Mouse (Mus musculus): ENCODE measurements around the gene Gja4. TPM values are rescaled to one million over a fixed set of nuclear protein-coding genes. Genes with fewer than 3 reads are reported as not detected.
A peak's percentile ranks its signal among the peaks of the same experiment; 100 is the strongest.

Gja4 gene
- total and polyA plus RNA-seq, 2 experiments from 2014 or later = 20.5 to 20.8 TPM

- Histone ChIP-seq H3K36me3 (ENCODE audit: insufficient read depth, low read length) (no peaks in the 10 kb centered on the region), H3K4me1 (ENCODE audit: insufficient read depth, low read length) (no peaks in the 10 kb centered on the region), H3K9me3 (ENCODE audit: low read length) (no peaks in the 10 kb centered on the region), H3K4me3 (ENCODE audit: low read length) (no peak overlapping the region), H3K9ac (replicated peaks; ENCODE audit: low read length) (no peak overlapping the region), H3K4me2 (ENCODE audit: low read depth, low read length) (no peak overlapping the region), H3K27me3 (ENCODE audit: insufficient read depth, low read length) (0 out of 2 replicates have a peak, but pooled peaks cover 5% of the 10 kb centered on the region), H3K27ac (no peak overlapping the region)
- ATAC-seq = no peak
- TF ChIP-seq CTCF (IDR thresholded peaks at IDR 0.05; ENCODE audit: low read depth) = no peak
- no peak for DNase-seq (ENCODE audit: low spot score)
- 90% methylated on average over 5 of the region's 5 CpGs for WGBS
These were observed 11.4 kb upstream of the Gja4 start for GRCm38 (mm10) chr4:127325276-127325675.

GRCm38 (mm10) chr4:127324759-127325158 lies 10.9 kb upstream of the Gja4 start:
- TF ChIP-seq CTCF (IDR thresholded peaks at IDR 0.05; ENCODE audit: low read depth) = peak; percentile 98
- Histone ChIP-seq H3K9ac (replicated peaks; ENCODE audit: low read length) (no peak overlapping the region), H3K9me3 (ENCODE audit: low read length) (no peaks in the 10 kb centered on the region), H3K36me3 (ENCODE audit: insufficient read depth, low read length) (no peaks in the 10 kb centered on the region), H3K4me2 (ENCODE audit: low read depth, low read length) (no peak overlapping the region), H3K27ac (no peak overlapping the region), H3K4me3 (ENCODE audit: low read length) (no peak overlapping the region), H3K27me3 (ENCODE audit: insufficient read depth, low read length) (no peaks in the 10 kb centered on the region), H3K4me1 (ENCODE audit: insufficient read depth, low read length) (no peaks in the 10 kb centered on the region)
- ATAC-seq (peak; percentile 85), DNase-seq (ENCODE audit: low spot score) (peak; percentile 96)
- 10% methylated on average over 6 of the region's 6 CpGs for whole genome bisulfite sequencing

- Histone ChIP-seq H3K27ac (no peak overlapping the region), H3K9ac (replicated peaks; ENCODE audit: low read length) (no peak overlapping the region), H3K4me2 (ENCODE audit: low read depth, low read length) (no peak overlapping the region), H3K27me3 (ENCODE audit: insufficient read depth, low read length) (no peaks in the 10 kb centered on the region), H3K9me3 (ENCODE audit: low read length) (no peaks in the 10 kb centered on the region), H3K4me1 (ENCODE audit: insufficient read depth, low read length) (no peaks in the 10 kb centered on the region), H3K4me3 (ENCODE audit: low read length) (no peak overlapping the region), H3K36me3 (ENCODE audit: insufficient read depth, low read length) (no peaks in the 10 kb centered on the region)
- DNase-seq (ENCODE audit: low spot score) (no peak), ATAC-seq (no peak)
- TF ChIP-seq CTCF (IDR thresholded peaks at IDR 0.05; ENCODE audit: low read depth) = no peak
- WGBS = 75% methylated on average over 10 of the region's 10 CpGs
These were observed 10.5 kb upstream of the Gja4 start for GRCm38 (mm10) chr4:127324296-127324695.

- Histone ChIP-seq H3K9ac (replicated peaks; ENCODE audit: low read length) (no peak overlapping the region), H3K27me3 (ENCODE audit: insufficient read depth, low read length) (no peaks in the 10 kb centered on the region), H3K27ac (no peak overlapping the region), H3K36me3 (ENCODE audit: insufficient read depth, low read length) (no peaks in the 10 kb centered on the region), H3K4me1 (ENCODE audit: insufficient read depth, low read length) (no peaks in the 10 kb centered on the region), H3K4me2 (ENCODE audit: low read depth, low read length) (no peak overlapping the region), H3K9me3 (ENCODE audit: low read length) (no peaks in the 10 kb centered on the region), H3K4me3 (ENCODE audit: low read length) (no peak overlapping the region)
- 93% methylated on average over 3 of the region's 3 CpGs for WGBS
- DNase-seq (ENCODE audit: low spot score) (no peak), ATAC-seq (no peak)
- no peak for TF ChIP-seq CTCF (IDR thresholded peaks at IDR 0.05; ENCODE audit: low read depth)
These were observed 9.8 kb upstream of the Gja4 start for GRCm38 (mm10) chr4:127323651-127324050.

- H3K36me3 ChIP-seq (ENCODE audit: insufficient read depth, low read length) = no peaks in the 10 kb centered on the region
- no peaks in the 10 kb centered on the region for H3K9me3 ChIP-seq (ENCODE audit: low read length)
- ATAC-seq = peak; percentile 66
- H3K27ac ChIP-seq = no peak overlapping the region
- no peaks in the 10 kb centered on the region for H3K4me1 ChIP-seq (ENCODE audit: insufficient read depth, low read length)
- no peaks in the 10 kb centered on the region for H3K27me3 ChIP-seq (ENCODE audit: insufficient read depth, low read length)
- 5% methylated on average over 3 of the region's 3 CpGs for WGBS
- H3K9ac ChIP-seq (replicated peaks; ENCODE audit: low read length) = no peak overlapping the region
- DNase-seq (ENCODE audit: low spot score) = peak; percentile 89
- no peak overlapping the region for H3K4me2 ChIP-seq (ENCODE audit: low read depth, low read length)
- H3K4me3 ChIP-seq (ENCODE audit: low read length) = no peak overlapping the region
- peak; percentile 96 for TF ChIP-seq CTCF (IDR thresholded peaks at IDR 0.05; ENCODE audit: low read depth)
These were observed 5.8 kb upstream of the Gja4 start for GRCm38 (mm10) chr4:127319613-127320012.

- no peaks in the 10 kb centered on the region for H3K36me3 ChIP-seq (ENCODE audit: insufficient read depth, low read length)
- no peaks in the 10 kb centered on the region for H3K9me3 ChIP-seq (ENCODE audit: low read length)
- H3K4me1 ChIP-seq (ENCODE audit: insufficient read depth, low read length) = no peaks in the 10 kb centered on the region
- ATAC-seq (no peak), DNase-seq (ENCODE audit: low spot score) (peak; percentile 47)
- H3K27me3 ChIP-seq (ENCODE audit: insufficient read depth, low read length) = no peaks in the 10 kb centered on the region
- H3K9ac ChIP-seq (replicated peaks; ENCODE audit: low read length) = no peak overlapping the region
- 57% methylated on average over 4 of the region's 4 CpGs for WGBS
- no peak overlapping the region for H3K4me2 ChIP-seq (ENCODE audit: low read depth, low read length)
- TF ChIP-seq CTCF (IDR thresholded peaks at IDR 0.05; ENCODE audit: low read depth) = peak; percentile 50
- H3K27ac ChIP-seq = no peak overlapping the region
- H3K4me3 ChIP-seq (ENCODE audit: low read length) = no peak overlapping the region
These were observed 3.3 kb upstream of the Gja4 start for GRCm38 (mm10) chr4:127317143-127317542.

- H3K4me3 ChIP-seq (ENCODE audit: low read length) = no peak overlapping the region
- H3K9me3 ChIP-seq (ENCODE audit: low read length) = no peaks in the 10 kb centered on the region
- H3K4me2 ChIP-seq (ENCODE audit: low read depth, low read length) = no peak overlapping the region
- H3K36me3 ChIP-seq (ENCODE audit: insufficient read depth, low read length) = no peaks in the 10 kb centered on the region
- H3K4me1 ChIP-seq (ENCODE audit: insufficient read depth, low read length) = no peaks in the 10 kb centered on the region
- ATAC-seq (no peak), DNase-seq (ENCODE audit: low spot score) (no peak)
- 89% methylated on average over 8 of the region's 8 CpGs for WGBS
- no peak overlapping the region for H3K27ac ChIP-seq
- H3K27me3 ChIP-seq (ENCODE audit: insufficient read depth, low read length) = no peaks in the 10 kb centered on the region
- H3K9ac ChIP-seq (replicated peaks; ENCODE audit: low read length) = no peak overlapping the region
- TF ChIP-seq CTCF (IDR thresholded peaks at IDR 0.05; ENCODE audit: low read depth) = no peak
These were observed 1.9 kb upstream of the Gja4 start for GRCm38 (mm10) chr4:127315753-127316152.
